Mouse (Mus musculus): ENCODE data around the gene Hist1h1d.
"Not testable (repeated sequence)": the region's sequence is repeated elsewhere in the genome, so short reads cannot be mapped to it uniquely, and the experiment has no call there.

Gene Hist1h1d

GRCm38 (mm10) chr13:23546694-23547093, 6.4 kb upstream of the Hist1h1d start:
- DNase-seq (ENCODE audit: low read depth), result no peak

GRCm38 (mm10) chr13:23550761-23551145, 2.3 kb upstream of the Hist1h1d start:
- peak; percentile 89 for DNase-seq (ENCODE audit: low read depth)

GRCm38 (mm10) chr13:23551146-23551834, 1.8 kb upstream of the Hist1h1d start, which contains the start of gene Hist1h4f:
Gene Hist1h4f (minus strand): TSS chr13:23551648.
- peak; percentile 99 for DNase-seq (ENCODE audit: low read depth)

GRCm38 (mm10) chr13:23551931-23552914, 839 bp upstream of the Hist1h1d start:
- peak; percentile 71 for DNase-seq (ENCODE audit: low read depth)

GRCm38 (mm10) chr13:23554393-23554792, 1.3 kb downstream of the Hist1h1d start:
- peak; percentile 86 for DNase-seq (ENCODE audit: low read depth)

GRCm38 (mm10) chr13:23554925-23555838, 2.1 kb downstream of the Hist1h1d start:
- peak; percentile 99 for DNase-seq (ENCODE audit: low read depth)

- peak; percentile 100 for DNase-seq (ENCODE audit: low read depth)
These were observed 2.9 kb downstream of the Hist1h1d start for GRCm38 (mm10) chr13:23555839-23556416.

GRCm38 (mm10) chr13:23556906-23557305, 3.8 kb downstream of the Hist1h1d start:
- DNase-seq (ENCODE audit: low read depth), result peak; percentile 63

GRCm38 (mm10) chr13:23560699-23561098, 7.6 kb downstream of the Hist1h1d start:
- DNase-seq (ENCODE audit: low read depth), result peak; percentile 69

- not testable (repeated sequence) for DNase-seq (ENCODE audit: low read depth)
These were observed 8.4 kb downstream of the Hist1h1d start for GRCm38 (mm10) chr13:23561531-23561882.

GRCm38 (mm10) chr13:23561883-23562659, 9.0 kb downstream of the Hist1h1d start, which contains the start of gene Hist1h3e:
Gene Hist1h3e (minus strand): TSS chr13:23562369.
- DNase-seq (ENCODE audit: low read depth), result peak; percentile 100

- peak; percentile 98 for DNase-seq (ENCODE audit: low read depth)
These were observed 9.8 kb downstream of the Hist1h1d start for GRCm38 (mm10) chr13:23562699-23563462.

- no peak for DNase-seq (ENCODE audit: low read depth)
These were observed 11.4 kb downstream of the Hist1h1d start for GRCm38 (mm10) chr13:23564482-23564881.

GRCm38 (mm10) chr13:23570261-23571021, 17.4 kb downstream of the Hist1h1d start:
- DNase-seq (ENCODE audit: low read depth), result peak; percentile 91

GRCm38 (mm10) chr13:23571022-23571503, 18.0 kb downstream of the Hist1h1d start, which contains the start of the genes Hist1h2ae and Hist1h2bg:
Gene Hist1h2ae (minus strand): TSS chr13:23571220.
Gene Hist1h2bg (plus strand): TSS chr13:23571396.
- peak; percentile 100 for DNase-seq (ENCODE audit: low read depth)

GRCm38 (mm10) chr13:23571504-23572217, 18.6 kb downstream of the Hist1h1d start:
- peak; percentile 94 for DNase-seq (ENCODE audit: low read depth)

- DNase-seq (ENCODE audit: low read depth), result peak; percentile 92
These were observed 19.4 kb downstream of the Hist1h1d start for GRCm38 (mm10) chr13:23572218-23573033.
